Mouse (Mus musculus) gastrocnemius, postnatal 36 days (tissue): ENCODE data around the gene Diaph3. TPM values are rescaled to one million over a fixed set of nuclear protein-coding genes. Genes with fewer than 3 reads are reported as not detected.

Experiments
- DNase-seq, 2 experiments: peaks; one replicate each; pipeline ENCODE4 v3.0.0; 2022
- intact Hi-C: fragments of 180-260 bp; cut with DNase I; formaldehyde crosslinking; loops from one replicate; pipeline ENCODE4 v1.15.1; 2025
- microRNA-seq, 2 experiments: library from miRNA; unstranded; fragments of <30 nt; microRNA quantifications; one replicate each; pipeline ENCODE4 v1.2.0; 2021
- total RNA-seq, 2 experiments: library from RNA; stranded (reverse); gene quantifications; 2 replicates each; pipeline ENCODE4 v1.2.3; 2021

Gene Diaph3
- total RNA-seq, 2 experiments from 2014 or later, result 0.72 to 0.74 TPM

GRCm38 (mm10) chr14:86678179-86678780, 462.8 kb downstream of the Diaph3 start:
- DNase-seq, result no peak
- intact Hi-C loops, result no loop called here

- intact Hi-C loops, result no loop called here
- DNase-seq, result no peak
These were observed 464.0 kb downstream of the Diaph3 start for GRCm38 (mm10) chr14:86677015-86677414.

GRCm38 (mm10) chr14:86675314-86675713, 465.7 kb downstream of the Diaph3 start:
- intact Hi-C loops, result no loop called here

GRCm38 (mm10) chr14:86662846-86663245, 478.2 kb downstream of the Diaph3 start:
- intact Hi-C loops, result no loop called here
- DNase-seq, result no peak

More at GRCm38 (mm10) chr14:86675314-86675713, 465.7 kb downstream of the Diaph3 start:
- no peak for DNase-seq

GRCm38 (mm10) chr14:86660556-86660955, 480.5 kb downstream of the Diaph3 start:
- intact Hi-C loops, result no loop called here
- no peak for DNase-seq

GRCm38 (mm10) chr14:86656262-86656661, 484.8 kb downstream of the Diaph3 start:
- no peak for DNase-seq
- intact Hi-C loops, result no loop called here

- intact Hi-C loops, result no loop called here
- no peak for DNase-seq
These were observed 494.4 kb downstream of the Diaph3 start for GRCm38 (mm10) chr14:86646499-86647120.

- intact Hi-C loops, result no loop called here
- no peak for DNase-seq
These were observed 498.2 kb downstream of the Diaph3 start for GRCm38 (mm10) chr14:86642831-86643241.

GRCm38 (mm10) chr14:86641839-86642238, 499.2 kb downstream of the Diaph3 start:
- DNase-seq, result no peak
- intact Hi-C loops, result no loop called here

GRCm38 (mm10) chr14:86640086-86640485, 500.9 kb downstream of the Diaph3 start:
- intact Hi-C loops, result no loop called here
- DNase-seq, result no peak

GRCm38 (mm10) chr14:86635594-86636140, 505.4 kb downstream of the Diaph3 start:
- intact Hi-C loops, result no loop called here
- DNase-seq, result no peak

GRCm38 (mm10) chr14:86635052-86635451, 506.0 kb downstream of the Diaph3 start:
- intact Hi-C loops, result no loop called here
- no peak for DNase-seq

GRCm38 (mm10) chr14:86633799-86634198, 507.2 kb downstream of the Diaph3 start:
- intact Hi-C loops, result no loop called here
- no peak for DNase-seq

GRCm38 (mm10) chr14:86624816-86625425, 516.1 kb downstream of the Diaph3 start:
- intact Hi-C loops, result no loop called here
- no peak for DNase-seq

GRCm38 (mm10) chr14:86619637-86620036, 521.4 kb downstream of the Diaph3 start:
- intact Hi-C loops, result no loop called here
- no peak for DNase-seq

Small RNA genes within 50 kb of the gene (microRNA-seq; reads per million reads assigned to microRNA genes)
- gene Gm23438, result 0 reads per million in 2 experiments
